Mouse (Mus musculus) liver, postnatal 0 days (tissue): ENCODE measurements around the gene Pptc7.

Experiments
- CTCF ChIP-seq: sonication (generic); IDR thresholded peaks from 2 replicates; pipeline ENCODE4 v1.5.1; 2016; ENCODE audit warnings: antibody characterized with exemption, low read depth
- EP300 ChIP-seq: IDR thresholded peaks from 2 replicates; pipeline ENCODE4 v1.6.1; 2016; ENCODE audit warnings: antibody characterized with exemption, low read depth, mild to moderate bottlenecking

GRCm38 (mm10) chr5:122242521-122243123, 41.5 kb upstream of the Pptc7 start:
- TF ChIP-seq CTCF (no peak), EP300 (no peak)
